Mouse (Mus musculus) spleen, adult 2 months (tissue): ENCODE data around the gene Prkar1a.

ENCODE experiments used
- CTCF ChIP-seq: fragments of 200-500 bp; IDR thresholded peaks from 2 replicates; pipeline ENCODE4 v1.5.1; 2011; ENCODE audit warnings: mild to moderate bottlenecking, inconsistent platforms; ENCODE audit not compliant: insufficient read depth, insufficient read length, insufficient replicate concordance; ENCODE audit errors: extremely low read depth
- POLR2A ChIP-seq: fragments of 200-500 bp; IDR thresholded peaks from 2 replicates; pipeline ENCODE4 v1.6.1; 2011; ENCODE audit warnings: low read depth, low read length, inconsistent platforms

- TF ChIP-seq POLR2A (no peak), CTCF (no peak)
Measured at GRCm38 (mm10) chr11:109667371-109667770, 18.2 kb downstream of the Prkar1a start.
